Mouse (Mus musculus) yolk sac, embryonic 10.5 days (tissue): ENCODE measurements around the gene Gm10663.

Experiments used
- DNase-seq: peaks from one replicate; pipeline ENCODE4 v3.0.0-alpha.2; 2017; ENCODE audit warnings: low spot score

The Gm10663 gene

DNA sequence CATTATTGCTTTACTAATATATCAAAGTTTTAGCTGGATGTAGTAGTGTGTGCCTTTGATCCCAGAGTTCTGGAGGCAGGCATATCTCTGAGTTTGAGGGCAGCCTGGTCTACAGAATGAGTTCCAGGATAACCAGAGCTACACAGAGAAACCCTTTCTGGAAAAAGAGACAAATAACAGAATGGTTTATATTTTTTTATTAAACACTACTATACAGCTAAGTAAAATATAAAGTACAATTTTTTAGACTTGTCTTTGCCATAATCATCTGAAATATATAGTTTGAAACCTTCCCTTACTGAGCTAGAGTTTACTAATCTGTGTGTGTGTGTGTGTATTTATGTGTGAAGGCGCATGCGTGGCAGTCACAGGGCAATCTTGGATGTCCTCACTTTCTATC lies at the start of gene Gm10663:
Gm10663 (plus strand) TSS at position 301 of the 400 bp plus-strand sequence.
- DNase-seq, result no peak

- DNase-seq, result no peak
These were observed 45.7 kb upstream of the Gm10663 start for GRCm38 (mm10) chr8:65028959-65029686.

GRCm38 (mm10) chr8:65029776-65030175 lies 45.1 kb upstream of the Gm10663 start:
- DNase-seq, result no peak

DNA sequence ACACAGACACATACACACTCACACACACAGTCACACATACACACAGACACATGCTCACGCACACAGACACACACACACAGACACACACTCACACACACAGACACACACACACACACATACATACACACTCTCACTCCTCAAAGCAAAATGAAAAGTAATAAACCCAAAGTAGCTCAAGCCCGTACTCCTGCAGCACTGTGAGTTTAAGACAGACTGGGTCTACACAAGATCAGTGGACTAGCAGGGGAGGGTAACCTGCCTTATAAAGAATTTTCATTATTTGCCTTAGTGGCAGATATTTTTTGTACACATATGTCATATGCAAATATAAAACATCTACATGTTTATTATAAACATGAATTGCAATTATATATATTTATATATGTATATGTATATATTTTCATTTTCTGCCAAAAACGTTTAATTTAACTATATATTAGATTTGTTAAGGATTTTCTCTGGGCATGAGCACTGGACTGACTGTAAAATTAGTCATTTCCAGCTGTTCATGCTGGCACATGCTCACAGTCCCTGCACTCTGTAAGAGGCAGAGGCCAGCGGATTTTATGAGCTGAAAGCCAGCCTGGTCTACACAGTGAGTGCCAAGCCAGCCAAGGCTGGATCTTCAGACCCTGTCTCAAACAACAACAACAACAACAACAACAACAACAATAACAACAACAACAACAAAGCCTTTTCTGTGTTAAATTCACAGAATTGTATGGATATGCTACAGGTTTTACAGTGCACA lies 43.9 kb upstream of the Gm10663 start:
- no peak for DNase-seq

DNA sequence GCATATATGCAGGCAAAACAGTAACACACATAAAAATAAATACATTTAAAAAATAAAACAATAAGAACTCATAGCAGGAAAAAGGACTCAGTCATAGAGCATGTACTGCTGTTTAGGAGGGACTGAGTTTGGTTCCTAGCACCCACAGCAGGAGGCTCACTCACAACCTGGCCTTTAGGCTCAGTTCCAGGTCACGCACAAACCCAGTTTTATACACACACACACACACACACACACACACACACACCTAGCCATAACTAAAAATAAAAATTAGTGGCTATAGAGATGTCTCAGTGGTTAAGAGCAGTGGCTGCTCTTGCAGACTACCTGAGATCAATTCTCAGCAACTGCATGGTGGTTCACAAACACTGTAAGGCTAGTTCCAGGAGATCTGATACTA lies 42.7 kb upstream of the Gm10663 start:
- no peak for DNase-seq

DNA sequence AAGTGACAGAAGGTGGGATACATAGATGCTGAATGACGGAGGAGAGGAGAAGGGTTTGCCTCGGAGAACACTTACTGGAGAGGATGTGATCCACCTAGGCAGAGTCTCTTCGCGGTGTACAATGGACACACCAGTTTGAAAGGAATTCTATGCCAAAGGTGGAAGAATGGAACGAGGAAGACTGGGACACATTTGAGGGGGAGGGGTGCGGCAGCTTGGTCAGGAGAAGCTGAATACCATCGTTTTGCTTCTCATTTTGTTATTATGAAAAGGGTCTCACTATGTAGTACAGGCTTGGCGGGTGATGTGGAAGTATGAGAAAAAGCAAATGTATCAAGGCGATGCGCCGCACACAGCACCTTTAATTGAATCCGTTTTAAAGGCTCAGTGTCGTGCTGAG lies 41.8 kb upstream of the Gm10663 start:
- DNase-seq, result no peak

GRCm38 (mm10) chr8:65034136-65034535 lies 40.7 kb upstream of the Gm10663 start:
- no peak for DNase-seq

DNA sequence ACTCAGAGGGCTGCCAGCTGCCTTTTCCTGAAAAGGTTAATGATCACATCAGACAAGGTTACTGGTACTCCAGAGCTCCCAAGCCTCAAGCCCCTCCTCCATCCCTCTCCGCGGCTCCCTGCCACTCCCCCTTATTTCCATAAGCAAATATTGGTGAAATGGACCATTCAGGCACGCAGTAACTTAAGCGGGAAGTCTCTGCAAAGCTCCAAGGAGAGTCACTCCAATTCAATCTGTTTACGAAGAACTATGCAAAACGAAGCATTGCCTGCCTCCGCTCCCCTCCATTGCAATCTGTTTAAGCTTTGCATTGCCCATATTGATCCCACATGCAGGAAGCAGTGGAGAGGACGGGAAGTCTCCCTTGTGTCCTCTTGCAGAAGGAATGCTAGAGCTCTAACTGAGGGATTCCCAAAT lies 37.7 kb upstream of the Gm10663 start, which contains the start of gene Apela:
Apela (minus strand) TSS at position 220 of the 417 bp plus-strand sequence.
- DNase-seq, result peak; percentile 80

- peak; percentile 77 for DNase-seq
These were observed 28.3 kb upstream of the Gm10663 start for GRCm38 (mm10) chr8:65046565-65046964.

GRCm38 (mm10) chr8:65047193-65047592 lies 27.6 kb upstream of the Gm10663 start:
- DNase-seq, result no peak

DNA sequence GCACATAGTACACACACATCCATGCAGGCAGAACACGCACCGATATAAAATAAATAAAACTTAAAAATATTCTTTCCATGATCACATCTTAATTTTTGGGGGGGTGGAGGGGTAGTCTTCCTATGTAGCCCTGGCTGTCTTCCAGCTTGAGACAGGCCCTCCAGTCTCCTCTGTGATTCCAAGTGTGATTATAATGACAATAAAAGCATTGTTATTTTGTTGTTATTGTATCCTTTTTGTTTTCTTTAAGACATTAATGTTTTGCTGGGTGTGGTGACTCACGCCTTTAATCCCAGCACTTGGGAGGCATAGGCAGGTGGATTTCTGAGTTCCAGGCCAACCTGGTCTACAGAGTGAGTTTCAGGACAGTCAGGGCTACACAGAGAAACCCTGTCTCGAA lies 27.0 kb upstream of the Gm10663 start:
- no peak for DNase-seq

DNA sequence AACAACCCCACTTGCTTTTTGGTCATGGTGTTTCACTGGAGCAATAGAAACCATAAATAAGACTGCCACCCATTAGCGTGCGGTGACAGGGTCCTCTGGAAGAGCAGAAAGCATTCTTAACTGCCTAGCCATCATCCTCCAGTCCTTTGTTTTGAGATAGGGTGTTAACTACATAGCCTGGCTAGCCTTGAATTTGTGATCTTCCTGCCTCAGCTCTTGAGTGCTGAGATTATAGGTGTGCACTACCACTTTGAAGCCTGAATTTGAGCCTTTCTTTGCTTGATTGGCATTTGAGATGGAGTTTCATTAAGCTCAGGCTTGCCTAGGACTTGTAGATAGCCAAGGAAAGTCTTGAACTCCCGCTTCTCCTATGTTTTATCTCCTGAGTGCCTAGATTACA lies 21.3 kb upstream of the Gm10663 start:
- DNase-seq, result no peak

DNA sequence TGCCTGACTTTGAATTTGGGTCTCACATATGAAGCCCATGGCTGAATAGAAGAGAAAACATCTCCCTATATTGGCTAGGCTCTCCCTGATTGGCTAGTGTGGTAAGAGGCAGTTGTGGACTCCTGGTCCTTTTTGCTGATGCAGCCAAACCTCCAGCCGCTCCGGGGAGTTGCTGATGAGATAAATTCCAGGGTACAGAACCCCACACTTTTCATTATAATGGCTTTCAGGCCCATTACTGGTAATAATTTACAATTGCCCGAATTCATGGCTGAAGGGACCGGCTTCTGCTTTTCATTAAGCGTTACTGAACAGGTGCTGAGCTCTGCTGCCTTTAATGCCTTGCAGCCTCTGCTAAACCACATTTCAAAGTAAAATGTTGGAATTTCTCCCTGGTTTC lies 20.9 kb upstream of the Gm10663 start:
- DNase-seq, result no peak

DNA sequence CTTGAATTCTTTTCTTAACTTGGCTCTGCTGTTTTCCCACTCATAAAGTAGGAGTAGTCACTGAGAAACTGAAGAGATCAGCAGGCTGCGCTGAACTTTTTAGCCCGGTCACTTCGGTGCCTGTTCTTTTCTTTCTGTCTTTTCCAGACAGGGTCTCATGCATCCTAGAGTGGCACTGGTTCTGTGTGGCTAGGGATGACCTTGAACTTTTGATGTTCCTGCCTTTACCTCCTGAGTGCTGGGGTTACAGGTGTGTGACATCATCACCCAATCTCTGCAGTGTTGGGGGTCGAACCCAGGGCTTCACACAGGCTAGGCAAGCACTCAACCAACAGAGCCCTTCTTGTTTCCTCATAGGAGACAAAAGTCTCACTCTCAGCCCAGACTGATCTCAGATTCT lies 18.1 kb upstream of the Gm10663 start:
- DNase-seq, result no peak

GRCm38 (mm10) chr8:65062195-65062594 lies 12.6 kb upstream of the Gm10663 start:
- no peak for DNase-seq

DNA sequence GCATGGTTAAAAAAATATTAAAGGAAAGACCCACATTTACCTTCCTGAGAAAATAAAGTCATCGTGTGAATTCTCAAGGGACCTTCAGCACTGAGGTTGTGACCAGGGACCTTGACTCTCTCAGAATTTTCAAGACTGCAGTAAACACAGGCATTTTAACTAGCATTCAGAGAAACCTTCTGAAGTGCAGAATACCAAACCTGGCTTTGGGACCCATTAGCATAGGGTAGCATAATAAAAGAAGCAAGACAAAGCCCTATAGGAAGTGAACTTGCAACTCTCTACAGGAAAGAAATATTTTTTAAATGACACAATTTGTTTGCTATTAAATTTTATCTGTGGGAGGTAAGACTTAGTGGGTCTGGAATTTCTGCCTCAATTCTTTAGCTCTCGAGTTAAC lies 10.8 kb upstream of the Gm10663 start:
- DNase-seq, result no peak

DNA sequence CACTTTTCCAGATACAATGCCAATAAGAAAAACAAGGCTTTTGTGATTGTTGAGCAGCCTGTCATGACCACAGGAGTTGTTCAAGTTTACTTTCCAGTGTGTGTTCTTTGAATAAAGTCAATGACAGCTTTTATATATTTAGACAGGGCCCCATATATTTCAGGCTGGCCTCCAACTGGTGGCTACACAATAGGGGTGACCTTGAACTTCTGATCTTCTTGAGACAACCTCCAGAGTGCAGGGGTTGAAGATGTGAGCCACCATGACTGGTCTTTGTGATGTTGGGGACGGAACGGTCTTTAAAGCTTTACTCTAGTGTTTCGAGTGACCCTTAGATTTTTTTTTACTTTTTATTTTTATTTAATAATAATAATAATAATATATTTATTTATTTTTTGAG lies 9.2 kb upstream of the Gm10663 start:
- no peak for DNase-seq

- no peak for DNase-seq
These were observed 7.8 kb upstream of the Gm10663 start for GRCm38 (mm10) chr8:65067031-65067430.

DNA sequence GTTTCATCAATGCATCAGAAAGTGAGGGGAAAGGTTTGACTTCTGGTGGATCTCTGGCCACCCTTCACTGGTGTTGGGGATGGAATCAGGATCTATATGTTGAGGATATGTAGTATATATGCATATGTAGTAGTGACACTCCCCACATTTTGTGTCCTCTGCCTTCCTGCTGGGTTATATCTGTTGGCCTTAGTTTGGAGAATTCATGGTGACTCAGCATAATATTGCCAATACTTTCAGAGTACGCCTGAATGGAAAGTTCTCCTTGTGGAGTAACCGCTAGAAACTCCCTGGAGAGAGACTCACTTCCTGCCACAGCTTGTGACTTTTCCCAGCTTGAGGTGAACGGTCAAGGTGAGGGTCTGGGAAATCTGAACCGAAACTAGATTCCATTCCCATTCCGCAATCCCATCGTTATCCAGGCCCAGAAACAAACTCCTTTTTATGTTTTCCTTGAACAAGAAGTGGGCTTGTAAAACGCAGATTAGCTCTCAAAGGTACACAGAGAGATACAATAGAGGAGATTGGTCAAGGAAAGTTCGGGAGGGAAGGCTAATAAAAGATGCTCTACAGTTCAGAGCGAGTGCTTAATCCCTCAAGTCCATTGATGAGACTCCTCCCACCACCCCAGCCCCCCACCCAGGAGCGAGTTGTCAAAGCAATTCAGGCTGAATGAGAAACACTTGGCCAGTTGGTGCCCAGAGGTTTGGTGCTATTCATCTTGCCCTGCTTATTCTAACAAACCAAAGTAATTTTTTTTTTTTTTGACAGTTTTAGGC lies 7.0 kb upstream of the Gm10663 start:
- no peak for DNase-seq

DNA sequence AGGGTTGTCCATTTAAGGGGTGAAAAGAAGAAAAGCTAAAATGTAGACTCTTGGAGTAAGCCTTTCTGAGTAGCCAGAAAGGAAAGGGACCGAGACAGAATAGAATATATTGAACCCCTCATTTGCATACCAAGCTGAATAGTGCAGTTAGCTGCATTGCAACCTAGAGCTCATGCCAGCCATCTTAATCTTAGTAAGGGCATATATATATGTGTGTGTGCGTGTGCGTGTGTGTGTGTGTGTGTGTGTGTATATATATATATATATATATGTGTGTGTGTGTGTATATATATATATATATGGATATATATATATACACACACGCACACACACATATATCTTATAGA lies 6.4 kb upstream of the Gm10663 start:
- no peak for DNase-seq

DNA sequence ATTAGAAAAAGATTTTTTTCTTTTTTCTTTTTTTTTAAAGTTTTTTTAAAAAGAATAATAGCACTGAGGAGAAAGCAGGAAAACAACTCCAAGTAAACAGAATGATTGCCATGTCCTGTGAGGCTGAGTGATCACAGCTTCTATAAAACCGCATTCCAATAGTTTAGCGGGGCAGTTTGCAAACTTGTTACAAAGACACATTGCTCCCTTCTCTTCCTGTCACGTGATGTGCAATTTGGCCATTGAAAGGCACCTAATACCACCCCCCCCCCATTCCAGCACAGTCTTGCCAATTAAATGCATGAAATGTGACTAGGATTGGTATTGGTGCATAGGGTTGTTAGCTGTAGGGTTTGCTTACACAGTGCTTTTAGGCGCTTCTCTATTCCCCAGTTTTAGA lies 3.8 kb upstream of the Gm10663 start:
- no peak for DNase-seq

GRCm38 (mm10) chr8:65080731-65081130 lies 5.9 kb downstream of the Gm10663 start:
- no peak for DNase-seq

GRCm38 (mm10) chr8:65085680-65086079 lies 10.8 kb downstream of the Gm10663 start:
- no peak for DNase-seq
